Mouse (Mus musculus): ENCODE data around the gene Npas3. TPM values are rescaled to one million over a fixed set of nuclear protein-coding genes. Genes with fewer than 3 reads are reported as not detected.

Npas3 gene
- polyA plus RNA-seq, 1 experiment from 2014 or later = 2.6 TPM

- 75% methylated on average over 3 of the region's 3 CpGs for WGBS
- Histone ChIP-seq H3K9me3 (no peaks in the 10 kb centered on the region), H3K36me3 (no peaks in the 10 kb centered on the region), H3K4me1 (replicated peaks) (no peaks in the 10 kb centered on the region), H3K4me3 (replicated peaks) (no peak overlapping the region), H3K9ac (no peak overlapping the region), H3K4me2 (replicated peaks) (no peak overlapping the region), H3K27me3 (replicated peaks) (no peaks in the 10 kb centered on the region), H3K27ac (no peak overlapping the region)
- ATAC-seq = no peak
Measured at GRCm38 (mm10) chr12:53331800-53332199, 83.3 kb downstream of the Npas3 start.

GRCm38 (mm10) chr12:53333251-53333650, 84.8 kb downstream of the Npas3 start:
- no peak for ATAC-seq
- H3K27ac ChIP-seq = no peak overlapping the region
- no peak overlapping the region for H3K9ac ChIP-seq
- no peak overlapping the region for H3K4me3 ChIP-seq (replicated peaks)
- WGBS = 59% methylated on average over 2 of the region's 2 CpGs
- H3K4me2 ChIP-seq (replicated peaks) = no peak overlapping the region
- no peaks in the 10 kb centered on the region for H3K27me3 ChIP-seq (replicated peaks)
- no peaks in the 10 kb centered on the region for H3K36me3 ChIP-seq
- no peaks in the 10 kb centered on the region for H3K9me3 ChIP-seq
- H3K4me1 ChIP-seq (replicated peaks) = no peaks in the 10 kb centered on the region

GRCm38 (mm10) chr12:53338349-53338948, 90.0 kb downstream of the Npas3 start:
- Histone ChIP-seq H3K27me3 (replicated peaks) (no peaks in the 10 kb centered on the region), H3K36me3 (no peaks in the 10 kb centered on the region), H3K4me1 (replicated peaks) (no peaks in the 10 kb centered on the region), H3K4me2 (replicated peaks) (no peak overlapping the region), H3K27ac (no peak overlapping the region), H3K9ac (no peak overlapping the region), H3K9me3 (no peaks in the 10 kb centered on the region), H3K4me3 (replicated peaks) (no peak overlapping the region)
- WGBS = 52% methylated on average over 14 of the region's 14 CpGs
- no peak for ATAC-seq

- Histone ChIP-seq H3K36me3 (no peaks in the 10 kb centered on the region), H3K27me3 (replicated peaks) (no peaks in the 10 kb centered on the region), H3K9ac (no peak overlapping the region), H3K4me2 (replicated peaks) (no peak overlapping the region), H3K4me1 (replicated peaks) (no peaks in the 10 kb centered on the region), H3K27ac (no peak overlapping the region), H3K4me3 (replicated peaks) (no peak overlapping the region), H3K9me3 (no peaks in the 10 kb centered on the region)
- WGBS = 46% methylated on average over 9 of the region's 9 CpGs
- no peak for ATAC-seq
Measured at GRCm38 (mm10) chr12:53342741-53343140, 94.3 kb downstream of the Npas3 start.

GRCm38 (mm10) chr12:53351860-53352259, 103.4 kb downstream of the Npas3 start:
- WGBS = 81% methylated on average over 7 of the region's 7 CpGs
- Histone ChIP-seq H3K4me2 (replicated peaks) (no peak overlapping the region), H3K4me3 (replicated peaks) (no peak overlapping the region), H3K9me3 (no peaks in the 10 kb centered on the region), H3K27me3 (replicated peaks) (no peaks in the 10 kb centered on the region), H3K4me1 (replicated peaks) (no peaks in the 10 kb centered on the region), H3K36me3 (no peaks in the 10 kb centered on the region), H3K27ac (no peak overlapping the region), H3K9ac (no peak overlapping the region)
- ATAC-seq = no peak

GRCm38 (mm10) chr12:53365751-53366150, 117.3 kb downstream of the Npas3 start:
- H3K4me3 ChIP-seq (replicated peaks) = no peak overlapping the region
- H3K27ac ChIP-seq = no peak overlapping the region
- no peak overlapping the region for H3K4me2 ChIP-seq (replicated peaks)
- no peaks in the 10 kb centered on the region for H3K4me1 ChIP-seq (replicated peaks)
- no peaks in the 10 kb centered on the region for H3K36me3 ChIP-seq
- WGBS = 88% methylated on average over 5 of the region's 5 CpGs
- no peak for ATAC-seq
- H3K9me3 ChIP-seq = no peaks in the 10 kb centered on the region
- H3K27me3 ChIP-seq (replicated peaks) = no peaks in the 10 kb centered on the region
- no peak overlapping the region for H3K9ac ChIP-seq

- H3K4me3 ChIP-seq (replicated peaks) = no peak overlapping the region
- no peaks in the 10 kb centered on the region for H3K27me3 ChIP-seq (replicated peaks)
- no peak for ATAC-seq
- no peaks in the 10 kb centered on the region for H3K4me1 ChIP-seq (replicated peaks)
- H3K36me3 ChIP-seq = no peaks in the 10 kb centered on the region
- 76% methylated on average over 8 of the region's 8 CpGs for WGBS
- H3K9me3 ChIP-seq = no peaks in the 10 kb centered on the region
- H3K9ac ChIP-seq = no peak overlapping the region
- H3K4me2 ChIP-seq (replicated peaks) = no peak overlapping the region
- H3K27ac ChIP-seq = no peak overlapping the region
Measured at GRCm38 (mm10) chr12:53384851-53385250, 136.4 kb downstream of the Npas3 start.

- H3K36me3 ChIP-seq = no peaks in the 10 kb centered on the region
- no peak for ATAC-seq
- no peaks in the 10 kb centered on the region for H3K4me1 ChIP-seq (replicated peaks)
- 38% methylated on average over 4 of the region's 4 CpGs for WGBS
- H3K9me3 ChIP-seq = no peaks in the 10 kb centered on the region
- no peak overlapping the region for H3K27ac ChIP-seq
- no peak overlapping the region for H3K4me3 ChIP-seq (replicated peaks)
- H3K27me3 ChIP-seq (replicated peaks) = no peaks in the 10 kb centered on the region
- H3K9ac ChIP-seq = no peak overlapping the region
- no peak overlapping the region for H3K4me2 ChIP-seq (replicated peaks)
Measured at GRCm38 (mm10) chr12:53405856-53406255, 157.4 kb downstream of the Npas3 start.

- Histone ChIP-seq H3K27me3 (replicated peaks) (no peaks in the 10 kb centered on the region), H3K36me3 (no peaks in the 10 kb centered on the region), H3K27ac (no peak overlapping the region), H3K4me3 (replicated peaks) (no peak overlapping the region), H3K9ac (no peak overlapping the region), H3K4me2 (replicated peaks) (no peak overlapping the region), H3K9me3 (no peaks in the 10 kb centered on the region), H3K4me1 (replicated peaks) (no peaks in the 10 kb centered on the region)
- ATAC-seq = no peak
- WGBS = 21% methylated on average over 3 of the region's 3 CpGs
Measured at GRCm38 (mm10) chr12:53407776-53408175, 159.3 kb downstream of the Npas3 start.

GRCm38 (mm10) chr12:53409711-53410110, 161.2 kb downstream of the Npas3 start:
- Histone ChIP-seq H3K27ac (no peak overlapping the region), H3K9ac (no peak overlapping the region), H3K4me2 (replicated peaks) (no peak overlapping the region), H3K4me3 (replicated peaks) (no peak overlapping the region), H3K36me3 (no peaks in the 10 kb centered on the region), H3K4me1 (replicated peaks) (no peaks in the 10 kb centered on the region), H3K9me3 (no peaks in the 10 kb centered on the region), H3K27me3 (replicated peaks) (no peaks in the 10 kb centered on the region)
- 83% methylated on average over 4 of the region's 4 CpGs for WGBS
- ATAC-seq = no peak

- no peak overlapping the region for H3K4me3 ChIP-seq (replicated peaks)
- 89% methylated on average over 2 of the region's 2 CpGs for WGBS
- no peak for ATAC-seq
- no peaks in the 10 kb centered on the region for H3K36me3 ChIP-seq
- H3K4me2 ChIP-seq (replicated peaks) = no peak overlapping the region
- H3K27ac ChIP-seq = no peak overlapping the region
- H3K9me3 ChIP-seq = no peaks in the 10 kb centered on the region
- no peak overlapping the region for H3K9ac ChIP-seq
- H3K27me3 ChIP-seq (replicated peaks) = no peaks in the 10 kb centered on the region
- H3K4me1 ChIP-seq (replicated peaks) = no peaks in the 10 kb centered on the region
Measured at GRCm38 (mm10) chr12:53410647-53411046, 162.2 kb downstream of the Npas3 start.

GRCm38 (mm10) chr12:53416096-53416495, 167.6 kb downstream of the Npas3 start:
- ATAC-seq = no peak
- no peak overlapping the region for H3K4me2 ChIP-seq (replicated peaks)
- no peak overlapping the region for H3K4me3 ChIP-seq (replicated peaks)
- no peak overlapping the region for H3K9ac ChIP-seq
- no peaks in the 10 kb centered on the region for H3K27me3 ChIP-seq (replicated peaks)
- H3K4me1 ChIP-seq (replicated peaks) = no peaks in the 10 kb centered on the region
- no peak overlapping the region for H3K27ac ChIP-seq
- 64% methylated on average over 4 of the region's 4 CpGs for whole genome bisulfite sequencing
- no peaks in the 10 kb centered on the region for H3K9me3 ChIP-seq
- H3K36me3 ChIP-seq = no peaks in the 10 kb centered on the region

- ATAC-seq = no peak
- no peak overlapping the region for H3K4me2 ChIP-seq (replicated peaks)
- no peak overlapping the region for H3K4me3 ChIP-seq (replicated peaks)
- H3K9me3 ChIP-seq = no peaks in the 10 kb centered on the region
- WGBS = 76% methylated on average over 4 of the region's 4 CpGs
- H3K4me1 ChIP-seq (replicated peaks) = no peaks in the 10 kb centered on the region
- H3K36me3 ChIP-seq = no peaks in the 10 kb centered on the region
- H3K27me3 ChIP-seq (replicated peaks) = no peaks in the 10 kb centered on the region
- no peak overlapping the region for H3K27ac ChIP-seq
- H3K9ac ChIP-seq = no peak overlapping the region
Measured at GRCm38 (mm10) chr12:53421701-53422100, 173.2 kb downstream of the Npas3 start.
